28 mouse cellular contexts compared by ENCODE assay signal in the genomic region with DNA sequence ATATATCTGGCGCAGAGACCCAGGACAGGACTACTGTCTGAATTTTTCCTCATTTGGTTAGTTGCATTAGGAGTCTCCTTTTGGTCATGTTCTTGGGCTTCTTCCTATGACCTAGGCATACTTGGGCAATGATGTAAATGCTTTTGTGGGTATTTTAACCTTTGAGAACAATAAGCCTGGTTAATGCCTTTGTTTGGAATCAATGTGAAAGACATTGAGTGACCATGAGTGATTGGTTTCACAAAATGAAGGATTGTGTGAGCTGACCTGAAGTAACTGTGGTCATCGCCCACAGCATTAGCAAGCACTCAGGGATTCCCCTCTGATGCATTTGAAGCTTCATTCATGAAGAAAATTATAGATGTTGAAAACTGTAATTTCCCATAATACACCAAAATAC.
DNase-seq lines count a peak whose midpoint lies in the region; ATAC-seq and TF ChIP-seq lines count a peak whose summit lies in the region.
"Had no signal": no experiment of that assay in that cellular context is flagged by ENCODE, and none has a peak within 500 bp of the region (broad histone marks: within the 10 kb centered on the region; RNA-seq: fewer than 3 reads in every experiment).

No protein-coding gene starts in this region.

- TF ChIP-seq POLR2A in embryonic fibroblast, embryonic 13.5 days (IDR thresholded peaks at IDR 0.05; ENCODE audit: low read depth, low read length), result no peak

- no peak overlapping the region for H3K4me3 ChIP-seq in hindbrain, embryonic 10.5 days
- no peak overlapping the region for H3K4me3 ChIP-seq in hindbrain, embryonic 14.5 days (replicated peaks; ENCODE audit: low read length)
- no peak overlapping the region for H3K4me3 ChIP-seq in midbrain, embryonic 11.5 days (ENCODE audit: low read depth, low read length)
- no peak overlapping the region for H3K4me3 ChIP-seq in midbrain, embryonic 16.5 days (ENCODE audit: low read depth, low read length)
- no peak overlapping the region for H3K4me3 ChIP-seq in embryonic fibroblast, embryonic 13.5 days (ENCODE audit: insufficient read depth, low read length)
- H3K4me3 ChIP-seq in kidney, embryonic 14.5 days (ENCODE audit: low read length), result no peak overlapping the region
- H3K4me3 ChIP-seq: forebrain, embryonic 12.5 days; hindbrain, embryonic 15.5 days; neural tube, embryonic 15.5 days had no signal

- TF ChIP-seq CTCF in embryonic fibroblast, embryonic 13.5 days (IDR thresholded peaks at IDR 0.05; ENCODE audit: borderline replicate concordance, insufficient read depth, low read length), result no peak

- no peak for DNase-seq in hindbrain, embryonic 10.5 days (ENCODE audit: low spot score)
- no peak for DNase-seq in hindbrain, embryonic 14.5 days (ENCODE audit: low spot score)
- DNase-seq in midbrain, embryonic 11.5 days (ENCODE audit: low spot score, missing footprints), result no peak
- no peak for DNase-seq in right cerebral cortex, adult 2 months (ENCODE audit: low spot score in 2 of 2)
- DNase-seq: adrenal gland, postnatal 25 days; cerebellum, adult 11-12 months; cerebellum, adult 9-11 months; gastrocnemius, postnatal 14 days; heart, postnatal 36 days; kidney, adult 18-20 months; kidney, postnatal 10 days; layer of hippocampus, adult 9-11 months; liver; lung, adult 2 months; midbrain, embryonic 14.5 days; right cerebral cortex, postnatal 4 days; thymus, adult 18-20 months; thymus, postnatal 36 days had no signal

- ATAC-seq in hindbrain, embryonic 14.5 days (ENCODE audit: low FRiP score), result no peak
- 0 out of 2 replicates have a peak, but pooled peaks have one; percentile 22 for ATAC-seq in midbrain, embryonic 11.5 days (ENCODE audit: low FRiP score)
- no peak for ATAC-seq in midbrain, embryonic 16.5 days
- ATAC-seq in kidney, embryonic 14.5 days (ENCODE audit: low FRiP score, low TSS enrichment), result no peak
- ATAC-seq: CD4-positive, CD25-positive, alpha-beta regulatory T cell, adult 4 months had no signal

- H3K9me3 ChIP-seq in hindbrain, embryonic 10.5 days, result no peaks in the 10 kb centered on the region
- no peaks in the 10 kb centered on the region for H3K9me3 ChIP-seq in hindbrain, embryonic 14.5 days (ENCODE audit: control insufficient read depth, low read length)
- no peaks in the 10 kb centered on the region for H3K9me3 ChIP-seq in midbrain, embryonic 11.5 days (ENCODE audit: control insufficient read depth, low read length)
- no peaks in the 10 kb centered on the region for H3K9me3 ChIP-seq in midbrain, embryonic 16.5 days (replicated peaks; ENCODE audit: control insufficient read depth, low read length, poor library complexity, severe bottlenecking)
- H3K9me3 ChIP-seq in kidney, embryonic 14.5 days (ENCODE audit: control insufficient read depth, low read length), result no peaks in the 10 kb centered on the region
- H3K9me3 ChIP-seq: forebrain, embryonic 12.5 days; hindbrain, embryonic 15.5 days; neural tube, embryonic 15.5 days had no signal

- no peaks in the 10 kb centered on the region for H3K27me3 ChIP-seq in hindbrain, embryonic 10.5 days (ENCODE audit: insufficient read depth, poor library complexity, severe bottlenecking)
- no peaks in the 10 kb centered on the region for H3K27me3 ChIP-seq in hindbrain, embryonic 14.5 days (ENCODE audit: control insufficient read depth, insufficient read depth, low read length)
- no peaks in the 10 kb centered on the region for H3K27me3 ChIP-seq in midbrain, embryonic 11.5 days (ENCODE audit: control insufficient read depth, insufficient read depth, low read length)
- H3K27me3 ChIP-seq in midbrain, embryonic 16.5 days (ENCODE audit: control insufficient read depth, insufficient read depth, low read depth, low read length), result no peaks in the 10 kb centered on the region
- H3K27me3 ChIP-seq in kidney, embryonic 14.5 days (ENCODE audit: control insufficient read depth, insufficient read depth, low read length), result no peaks in the 10 kb centered on the region
- H3K27me3 ChIP-seq: forebrain, embryonic 12.5 days; hindbrain, embryonic 15.5 days; neural tube, embryonic 15.5 days had no signal

- WGBS in hindbrain, embryonic 10.5 days, result 54% methylated on average over 2 of the region's 2 CpGs
- WGBS in hindbrain, embryonic 14.5 days, result 57% methylated on average over 2 of the region's 2 CpGs
- 69% methylated on average over 2 of the region's 2 CpGs for WGBS in midbrain, embryonic 11.5 days
- 60% methylated on average over 2 of the region's 2 CpGs for WGBS in midbrain, embryonic 16.5 days
- WGBS in kidney, embryonic 14.5 days, result 91% methylated on average over 2 of the region's 2 CpGs

- H3K9ac ChIP-seq in hindbrain, embryonic 14.5 days, result no peak overlapping the region
- H3K9ac ChIP-seq in midbrain, embryonic 11.5 days (ENCODE audit: low read length), result no peak overlapping the region
- H3K9ac ChIP-seq in midbrain, embryonic 16.5 days (ENCODE audit: low read depth, low read length), result no peak overlapping the region
- H3K9ac ChIP-seq in kidney, embryonic 14.5 days (ENCODE audit: low read depth, low read length), result no peak overlapping the region
- H3K9ac ChIP-seq: forebrain, embryonic 12.5 days; hindbrain, embryonic 15.5 days; liver, embryonic 14.5 days; neural tube, embryonic 15.5 days had no signal

- peaks cover 17% of the 10 kb centered on the region for H3K4me1 ChIP-seq in hindbrain, embryonic 10.5 days (replicated peaks)
- no peaks in the 10 kb centered on the region for H3K4me1 ChIP-seq in hindbrain, embryonic 14.5 days (replicated peaks; ENCODE audit: control insufficient read depth, insufficient read depth, low read length)
- H3K4me1 ChIP-seq in midbrain, embryonic 11.5 days (ENCODE audit: control insufficient read depth, insufficient read depth, low read length), result no peaks in the 10 kb centered on the region
- no peaks in the 10 kb centered on the region for H3K4me1 ChIP-seq in midbrain, embryonic 16.5 days (ENCODE audit: control insufficient read depth, insufficient read depth, low read length)
- H3K4me1 ChIP-seq in embryonic fibroblast, embryonic 13.5 days (ENCODE audit: control insufficient read depth, insufficient read depth, low read length), result peaks cover 8% of the 10 kb centered on the region; the same call in 1 of the 2 replicates
- no peaks in the 10 kb centered on the region for H3K4me1 ChIP-seq in kidney, embryonic 14.5 days (ENCODE audit: control insufficient read depth, insufficient read depth, low read length)
- H3K4me1 ChIP-seq: forebrain, embryonic 12.5 days; hindbrain, embryonic 15.5 days; neural tube, embryonic 15.5 days had no signal

- no peaks in the 10 kb centered on the region for H3K36me3 ChIP-seq in hindbrain, embryonic 10.5 days
- no peaks in the 10 kb centered on the region for H3K36me3 ChIP-seq in hindbrain, embryonic 14.5 days (replicated peaks; ENCODE audit: control insufficient read depth, insufficient read depth)
- H3K36me3 ChIP-seq in midbrain, embryonic 11.5 days (ENCODE audit: control insufficient read depth, insufficient read depth, low read length), result no peaks in the 10 kb centered on the region
- H3K36me3 ChIP-seq in midbrain, embryonic 16.5 days (ENCODE audit: control insufficient read depth, insufficient read depth, low read length), result no peaks in the 10 kb centered on the region
- H3K36me3 ChIP-seq in kidney, embryonic 14.5 days (ENCODE audit: control insufficient read depth, insufficient read depth, low read length), result no peaks in the 10 kb centered on the region
- H3K36me3 ChIP-seq: forebrain, embryonic 12.5 days; hindbrain, embryonic 15.5 days; neural tube, embryonic 15.5 days had no signal

- no peak overlapping the region for H3K4me2 ChIP-seq in hindbrain, embryonic 14.5 days (replicated peaks)
- H3K4me2 ChIP-seq in midbrain, embryonic 11.5 days, result no peak overlapping the region
- H3K4me2 ChIP-seq in midbrain, embryonic 16.5 days (ENCODE audit: low read length), result no peak overlapping the region
- no peak overlapping the region for H3K4me2 ChIP-seq in kidney, embryonic 14.5 days (replicated peaks; ENCODE audit: low read depth, low read length)
- H3K4me2 ChIP-seq: forebrain, embryonic 12.5 days; heart, embryonic 11.5 days; hindbrain, embryonic 15.5 days; neural tube, embryonic 15.5 days had no signal

- H3K27ac ChIP-seq in hindbrain, embryonic 10.5 days, result peak overlapping the region; percentile 60; the same call in 1 of the 2 replicates
- H3K27ac ChIP-seq in hindbrain, embryonic 14.5 days, result no peak overlapping the region
- no peak overlapping the region for H3K27ac ChIP-seq in midbrain, embryonic 11.5 days (ENCODE audit: low read depth, low read length)
- H3K27ac ChIP-seq in midbrain, embryonic 16.5 days (ENCODE audit: low read length), result no peak overlapping the region
- H3K27ac ChIP-seq in embryonic fibroblast, embryonic 13.5 days (ENCODE audit: insufficient read depth, low read length), result peak overlapping the region; percentile 40; the same call in 1 of the 2 replicates
- no peak overlapping the region for H3K27ac ChIP-seq in kidney, embryonic 14.5 days (ENCODE audit: low read depth, low read length)
- H3K27ac ChIP-seq: forebrain, embryonic 12.5 days; hindbrain, embryonic 15.5 days; liver, embryonic 14.5 days; neural tube, embryonic 15.5 days; stomach, postnatal 0 days had no signal

Comparison
In these comparisons a context has a peak if more than half of its experiments do, and no peak if none do; other contexts are left out.
1. H3K27ac ChIP-seq: peak in hindbrain, embryonic 10.5 days (single experiment) and embryonic fibroblast, embryonic 13.5 days (single experiment); none in hindbrain, embryonic 14.5 days (single experiment), midbrain, embryonic 11.5 days (single experiment), midbrain, embryonic 16.5 days (single experiment) and kidney, embryonic 14.5 days (single experiment).